ENCODE assay signal across 8 mouse cellular contexts in the genomic region with DNA sequence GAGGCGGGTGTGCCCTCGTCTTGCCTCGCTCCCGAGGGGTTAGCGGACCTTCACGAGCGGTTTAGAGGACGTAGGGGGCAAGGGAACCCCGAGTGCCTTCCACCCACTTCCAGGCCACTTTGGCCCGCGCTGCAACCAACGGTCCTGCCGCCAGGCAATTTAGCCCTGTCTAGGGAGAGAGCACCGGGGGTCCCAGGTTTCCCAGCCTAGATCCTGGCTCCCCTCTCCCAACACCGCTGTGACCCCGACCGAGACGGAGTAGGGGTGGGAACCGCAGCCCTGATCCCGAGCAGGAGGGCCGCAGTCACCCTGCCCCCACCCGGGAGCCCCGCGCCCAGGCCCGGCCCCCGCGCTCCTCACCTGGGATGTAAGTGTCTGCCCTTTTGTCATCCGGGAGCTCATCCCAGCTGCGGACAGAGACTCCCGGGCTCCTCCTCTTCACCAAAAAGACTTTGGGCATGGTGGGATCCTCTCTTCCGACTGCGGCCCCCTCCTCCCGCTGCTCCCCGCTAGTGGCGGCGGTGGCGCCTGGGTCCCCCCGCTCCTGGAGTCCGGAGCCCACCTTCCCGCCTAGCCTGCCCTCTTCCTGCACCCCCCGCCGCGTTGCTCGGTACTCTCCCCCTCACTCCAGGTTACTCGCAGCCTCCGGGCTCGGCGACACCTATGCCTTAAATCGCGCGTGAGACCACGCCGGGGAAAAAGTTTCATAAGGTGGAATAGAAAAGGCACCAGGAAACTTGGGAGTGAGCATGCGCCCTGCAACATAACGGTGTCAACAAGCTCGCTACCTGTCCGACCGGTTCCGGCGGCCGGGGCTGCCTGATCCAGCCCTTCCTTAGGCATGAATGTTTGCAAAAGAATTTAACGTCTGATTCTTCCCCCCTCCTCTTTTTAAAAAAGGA. TPM values are rescaled to one million over a fixed set of nuclear protein-coding genes. Genes with fewer than 3 reads are reported as not detected.
A peak's percentile ranks its signal among the peaks of the same experiment; 100 is the strongest.
DNase-seq lines count a peak whose midpoint lies in the region; ATAC-seq and TF ChIP-seq lines count a peak whose summit lies in the region.

A gene (minus strand): TSS at position 746 of the 902 bp plus-strand sequence.

- 1% methylated on average over 62 of the region's 62 CpGs for WGBS in embryonic facial prominence, embryonic 10.5 days
- WGBS in hindbrain, embryonic 14.5 days: under 1% methylated on average over 60 of the region's 62 CpGs
- under 1% methylated on average over 53 of the region's 62 CpGs for WGBS in limb, embryonic 14.5 days
- whole genome bisulfite sequencing in midbrain, embryonic 16.5 days: under 1% methylated on average over 61 of the region's 62 CpGs

- peak within 1 kb of the TSS; percentile 62 for H3K4me3 ChIP-seq in embryonic facial prominence, embryonic 10.5 days
- H3K4me3 ChIP-seq in hindbrain, embryonic 14.5 days (replicated peaks; ENCODE audit: low read length): peak within 1 kb of the TSS; percentile 48
- peak within 1 kb of the TSS; percentile 59 for H3K4me3 ChIP-seq in limb, embryonic 14.5 days (replicated peaks; ENCODE audit: low read length)
- peak within 1 kb of the TSS; percentile 52 for H3K4me3 ChIP-seq in midbrain, embryonic 16.5 days (ENCODE audit: low read depth, low read length)

- no peak for TF ChIP-seq POLR2A in limb, embryonic 14.5 days (IDR thresholded peaks at IDR 0.05; ENCODE audit: borderline replicate concordance, extremely low read depth, insufficient read depth, insufficient read length)

- H3K27ac ChIP-seq in embryonic facial prominence, embryonic 10.5 days (replicated peaks): no peak within 1 kb of the TSS
- H3K27ac ChIP-seq in hindbrain, embryonic 14.5 days: no peak within 1 kb of the TSS
- H3K27ac ChIP-seq in limb, embryonic 14.5 days (replicated peaks; ENCODE audit: low read depth, low read length): no peak within 1 kb of the TSS
- H3K27ac ChIP-seq in midbrain, embryonic 16.5 days (ENCODE audit: low read length): no peak within 1 kb of the TSS

- H3K9ac ChIP-seq in hindbrain, embryonic 14.5 days: peak within 1 kb of the TSS; percentile 48
- peak within 1 kb of the TSS; percentile 48 for H3K9ac ChIP-seq in limb, embryonic 14.5 days (ENCODE audit: low read depth, low read length, severe bottlenecking)
- H3K9ac ChIP-seq in midbrain, embryonic 16.5 days (ENCODE audit: low read depth, low read length): peak within 1 kb of the TSS; percentile 57

- H3K9me3 ChIP-seq in embryonic facial prominence, embryonic 10.5 days: no peaks in the 10 kb centered on the region
- 0 out of 2 replicates have a peak, but pooled peaks cover 3% of the 10 kb centered on the region for H3K9me3 ChIP-seq in hindbrain, embryonic 14.5 days (ENCODE audit: control insufficient read depth, low read length)
- no peaks in the 10 kb centered on the region for H3K9me3 ChIP-seq in limb, embryonic 14.5 days (ENCODE audit: control insufficient read depth, low read length)
- H3K9me3 ChIP-seq in midbrain, embryonic 16.5 days (replicated peaks; ENCODE audit: control insufficient read depth, low read length, poor library complexity, severe bottlenecking): no peaks in the 10 kb centered on the region

- ATAC-seq in hindbrain, embryonic 14.5 days (ENCODE audit: low FRiP score): peak; percentile 21; the same call in 1 of the 2 replicates
- ATAC-seq in limb, embryonic 14.5 days (ENCODE audit: low FRiP score, low read depth): no peak
- ATAC-seq in midbrain, embryonic 16.5 days: peak; percentile 75

- peaks cover 38% of the 10 kb centered on the region for H3K4me1 ChIP-seq in embryonic facial prominence, embryonic 10.5 days
- peaks cover 26% of the 10 kb centered on the region for H3K4me1 ChIP-seq in hindbrain, embryonic 14.5 days (replicated peaks; ENCODE audit: control insufficient read depth, insufficient read depth, low read length)
- H3K4me1 ChIP-seq in limb, embryonic 14.5 days (ENCODE audit: control insufficient read depth, insufficient read depth, low read length): peaks cover 23% of the 10 kb centered on the region; the same call in 1 of the 2 replicates
- peaks cover 28% of the 10 kb centered on the region for H3K4me1 ChIP-seq in midbrain, embryonic 16.5 days (ENCODE audit: control insufficient read depth, insufficient read depth, low read length)

- H3K36me3 ChIP-seq in embryonic facial prominence, embryonic 10.5 days (replicated peaks): no peaks in the 10 kb centered on the region
- H3K36me3 ChIP-seq in hindbrain, embryonic 14.5 days (replicated peaks; ENCODE audit: control insufficient read depth, insufficient read depth): no peaks in the 10 kb centered on the region
- H3K36me3 ChIP-seq in limb, embryonic 14.5 days (ENCODE audit: control insufficient read depth, insufficient read depth, low read length): no peaks in the 10 kb centered on the region
- no peaks in the 10 kb centered on the region for H3K36me3 ChIP-seq in midbrain, embryonic 16.5 days (ENCODE audit: control insufficient read depth, insufficient read depth, low read length)

- H3K4me2 ChIP-seq in hindbrain, embryonic 14.5 days (replicated peaks): peak within 1 kb of the TSS; percentile 95
- peak within 1 kb of the TSS; percentile 99 for H3K4me2 ChIP-seq in limb, embryonic 14.5 days (replicated peaks; ENCODE audit: low read depth, low read length, severe bottlenecking)
- peak within 1 kb of the TSS; percentile 92 for H3K4me2 ChIP-seq in midbrain, embryonic 16.5 days (ENCODE audit: low read length)

- DNase-seq in ovary, postnatal 10 days (ENCODE audit: low spot score): peak; percentile 12
- DNase-seq in ovary, adult 18-20 months (ENCODE audit: low spot score): no peak
- peak; percentile 73 for DNase-seq in embryonic facial prominence, embryonic 10.5 days (ENCODE audit: low spot score)
- no peak for DNase-seq in hindbrain, embryonic 14.5 days (ENCODE audit: low spot score)
- peak; percentile 40 for DNase-seq in limb, embryonic 14.5 days (ENCODE audit: low spot score)
- DNase-seq in yolk sac, embryonic 10.5 days (ENCODE audit: low spot score): peak; percentile 27
- no peak for DNase-seq in layer of hippocampus, adult 18-20 months (ENCODE audit: low spot score in 2 of 2)

- H3K27me3 ChIP-seq in embryonic facial prominence, embryonic 10.5 days (replicated peaks; ENCODE audit: low read depth, poor library complexity, severe bottlenecking): peaks cover 90% of the 10 kb centered on the region
- H3K27me3 ChIP-seq in hindbrain, embryonic 14.5 days (ENCODE audit: control insufficient read depth, insufficient read depth, low read length): peaks cover 89% of the 10 kb centered on the region
- peaks cover 67% of the 10 kb centered on the region for H3K27me3 ChIP-seq in limb, embryonic 14.5 days (ENCODE audit: control insufficient read depth, insufficient read depth, low read length)
- peaks cover 42% of the 10 kb centered on the region for H3K27me3 ChIP-seq in midbrain, embryonic 16.5 days (ENCODE audit: control insufficient read depth, insufficient read depth, low read depth, low read length)

RNA-seq across cellular contexts. Expression of the gene that starts here (rescaled TPM):
- 0.71 and 1.0 TPM in 2 replicates for polyA plus RNA-seq in embryonic facial prominence, embryonic 10.5 days (2016; fragmentation: Nextera tagmentation; extraction: Ambion mirVana)
- not detected in 2 replicates for polyA plus RNA-seq in hindbrain, embryonic 14.5 days (2014; fragmentation: Nextera tagmentation; extraction: Ambion mirVana)
- 2.7 and 2.9 TPM in 2 replicates for polyA plus RNA-seq in limb, embryonic 14.5 days (2012; rRNA removed)
- 1.4 and 1.8 TPM in 2 replicates for polyA plus RNA-seq in limb, embryonic 14.5 days (2014; fragmentation: Nextera tagmentation; extraction: Ambion mirVana)
- polyA plus RNA-seq in midbrain, embryonic 16.5 days (2015; fragmentation: Nextera tagmentation; extraction: Ambion mirVana): not detected in 2 replicates
- 1 to 10 TPM; 1.6 to 1.9 TPM for total RNA-seq in layer of hippocampus, adult 18-20 months (2021)

Comparison
In these comparisons a context has a peak if more than half of its experiments do, and no peak if none do; other contexts are left out.
1. DNase-seq: peak in ovary, postnatal 10 days (single experiment), embryonic facial prominence, embryonic 10.5 days (single experiment), limb, embryonic 14.5 days (single experiment) and yolk sac, embryonic 10.5 days (single experiment); none in ovary, adult 18-20 months (single experiment), hindbrain, embryonic 14.5 days (single experiment) and layer of hippocampus, adult 18-20 months (0 of 2).
2. Peak in ATAC-seq, H3K4me3 ChIP-seq, H3K9ac ChIP-seq and H3K4me2 ChIP-seq in hindbrain, embryonic 14.5 days; RNA of the gene not detected or under 1 TPM.
3. Peak in ATAC-seq, H3K4me3 ChIP-seq, H3K9ac ChIP-seq and H3K4me2 ChIP-seq in midbrain, embryonic 16.5 days; RNA of the gene not detected or under 1 TPM.
4. Peak in every context shown above with its lines, with median percentiles within 50 percentile points of each other: H3K4me3 ChIP-seq, H3K4me2 ChIP-seq and H3K9ac ChIP-seq.